Mouse (Mus musculus) erythroblast, adult 5-6 weeks (primary cell): ENCODE results near the gene Tceal3. TPM values are rescaled to one million over a fixed set of nuclear protein-coding genes. Genes with fewer than 3 reads are reported as not detected.
"Not testable (repeated sequence)": the region's sequence is repeated elsewhere in the genome, so short reads cannot be mapped to it uniquely, and the experiment has no call there.

ENCODE experiments used
- ATAC-seq: replicated peaks from 2 replicates; pipeline ENCODE4 v1.8.0; 2016; ENCODE audit warnings: moderate number of reproducible peaks, mild to moderate bottlenecking, moderate TSS enrichment, inconsistent platforms; ENCODE audit not compliant: poor library complexity, low FRiP score, severe bottlenecking
- total RNA-seq, 2 experiments: library from RNA; stranded (forward) in 1 of 2; stranded (reverse) in 1 of 2; fragments of 150-400 nt in 1 of 2; fragments of 200-764, 138-1000 nt in 1 of 2; gene quantifications; 2 replicates each; pipeline versions ENCODE4 v1.2.3 to v1.2.4; 2015 to 2017; ENCODE audit warnings: low replicate concordance in 2 of 2

Tceal3 gene
- total RNA-seq, 2 experiments from 2014 or later = 1.8 TPM; not detected in 1

GRCm38 (mm10) chrX:136692294-136692675 is 101.6 kb downstream of the Tceal3 start:
- ATAC-seq = no peak

- no peak for ATAC-seq
Observed at GRCm38 (mm10) chrX:136693196-136693595, 102.6 kb downstream of the Tceal3 start.

- no peak for ATAC-seq
Observed at GRCm38 (mm10) chrX:136707446-136708167, 117.0 kb downstream of the Tceal3 start, which contains the start of gene Tceal1. Tceal1 (plus strand) TSS chrX:136707982.

GRCm38 (mm10) chrX:136708168-136708681 is 117.6 kb downstream of the Tceal3 start:
- no peak for ATAC-seq

GRCm38 (mm10) chrX:136708782-136709181 is 118.1 kb downstream of the Tceal3 start:
- ATAC-seq = no peak

- ATAC-seq = not testable (repeated sequence)
Observed at GRCm38 (mm10) chrX:136714742-136715474, 124.3 kb downstream of the Tceal3 start.

Other genes with a start within 250 kb of the Tceal3 start
- not detected in 2 replicates for gene Kir3dl1, start 72.8 kb upstream of the Tceal3 start, total RNA-seq (2015; ENCODE audit: low replicate concordance)
- gene Kir3dl1, start 72.8 kb upstream of the Tceal3 start, total RNA-seq (2017; ENCODE audit: low replicate concordance) = not detected in 2 replicates
- gene Kir3dl2, start 46.8 kb upstream of the Tceal3 start, total RNA-seq (2015; ENCODE audit: low replicate concordance) = not detected in 2 replicates
- gene Kir3dl2, start 46.8 kb upstream of the Tceal3 start, total RNA-seq (2017; ENCODE audit: low replicate concordance) = not detected in 2 replicates
- not detected in 2 replicates for gene Tceal1, start 117.1 kb downstream of the Tceal3 start, total RNA-seq (2015; ENCODE audit: low replicate concordance)
- gene Tceal1, start 117.1 kb downstream of the Tceal3 start, total RNA-seq (2017; ENCODE audit: low replicate concordance) = 0.28 TPM in 1 of 2 replicates, not detected in the other
- gene Morf4l2, start 152.8 kb downstream of the Tceal3 start, total RNA-seq (2015; ENCODE audit: low replicate concordance) = 42.1 and 57.5 TPM in 2 replicates
- 120 and 125 TPM in 2 replicates for gene Morf4l2, start 152.8 kb downstream of the Tceal3 start, total RNA-seq (2017; ENCODE audit: low replicate concordance)
- gene Glra4, start 189.3 kb downstream of the Tceal3 start, total RNA-seq (2015; ENCODE audit: low replicate concordance) = not detected in 2 replicates
- gene Glra4, start 189.3 kb downstream of the Tceal3 start, total RNA-seq (2017; ENCODE audit: low replicate concordance) = not detected in 2 replicates
- gene Plp1, start 231.8 kb downstream of the Tceal3 start, total RNA-seq (2015; ENCODE audit: low replicate concordance) = 0.42 TPM in 1 of 2 replicates, not detected in the other
- 0.28 TPM in 1 of 2 replicates, not detected in the other for gene Plp1, start 231.8 kb downstream of the Tceal3 start, total RNA-seq (2017; ENCODE audit: low replicate concordance)